Mouse (Mus musculus): ENCODE measurements around the gene Gabarap.

GRCm38 (mm10) chr11:70018131-70018990 is 27.4 kb downstream of the Gabarap start:
- TF ChIP-seq CTCF (IDR thresholded peaks at IDR 0.05; ENCODE audit: control insufficient read depth, insufficient read depth, insufficient replicate concordance, low read depth, low read length) (no peak), POLR2A (IDR thresholded peaks at IDR 0.05; ENCODE audit: control insufficient read depth, low read depth, low read length) (no peak)
